Mouse (Mus musculus): ENCODE results near the gene Myocd.

DNA sequence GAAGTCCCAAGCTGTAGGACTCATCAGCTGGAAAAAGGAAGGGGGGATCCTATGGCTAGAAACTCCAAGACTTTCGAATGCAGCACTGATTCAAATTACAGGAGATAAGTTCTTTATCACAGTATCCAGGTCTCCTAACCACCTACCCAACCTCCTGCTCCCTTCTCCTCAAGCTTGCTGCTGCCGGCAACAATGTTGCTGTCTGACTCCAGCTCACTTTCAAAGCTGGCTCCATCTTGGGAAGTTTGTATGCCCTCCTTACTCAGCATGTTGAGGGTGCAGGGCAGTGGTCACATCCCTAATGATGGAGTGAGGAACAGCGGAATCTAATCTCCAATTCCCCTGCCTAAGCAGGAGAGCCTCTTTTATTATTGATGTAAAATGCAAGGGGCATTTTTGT lies 71.8 kb downstream of the Myocd start:
- no peak for TF ChIP-seq POLR2A (IDR thresholded peaks at IDR 0.05; ENCODE audit: insufficient read length, low read depth)
- TF ChIP-seq CEBPB (IDR thresholded peaks at IDR 0.05; ENCODE audit: insufficient read depth, poor library complexity, severe bottlenecking) = no peak
- no peak for TF ChIP-seq TCF12 (IDR thresholded peaks at IDR 0.05; ENCODE audit: insufficient read depth, poor library complexity, severe bottlenecking)
- TF ChIP-seq MYOG (IDR thresholded peaks at IDR 0.05; ENCODE audit: control insufficient read depth in 1 of 3, insufficient read depth in 1 of 3, insufficient read length in 2 of 3, low read depth in 2 of 3) = no peak
- TF ChIP-seq POLR2AphosphoS2 (IDR thresholded peaks at IDR 0.05; ENCODE audit: insufficient read length, low read depth) = no peak
- TF ChIP-seq E2F4 (IDR thresholded peaks at IDR 0.05; ENCODE audit: insufficient read depth) = no peak
